Mouse (Mus musculus): ENCODE data around the gene Mmp11. TPM values are rescaled to one million over a fixed set of nuclear protein-coding genes. Genes with fewer than 3 reads are reported as not detected.

The Mmp11 gene
- polyA plus RNA-seq, 1 experiment = 28.8 TPM

DNA sequence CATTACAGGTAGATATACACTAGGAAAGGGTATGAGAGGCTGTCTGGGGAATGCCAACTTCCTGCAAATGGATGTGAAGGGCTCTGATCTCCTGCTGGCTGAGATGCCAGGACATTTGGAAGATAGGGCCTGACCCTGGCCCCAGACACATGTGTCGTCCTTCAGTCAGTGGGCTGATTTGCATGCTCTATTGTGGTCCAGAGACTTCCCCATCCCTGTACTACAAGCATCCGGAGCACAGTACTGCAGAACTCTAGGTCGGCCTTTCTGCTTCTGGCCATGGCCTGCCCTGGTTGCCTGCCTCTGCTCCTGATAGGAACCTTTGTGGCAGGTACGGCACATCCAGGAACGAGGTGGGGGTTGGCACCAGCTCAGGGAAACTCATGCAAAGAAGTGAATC is 11.8 kb upstream of the Mmp11 start:
- DNase-seq (ENCODE audit: low read depth) = no peak
- TF ChIP-seq CTCF (IDR thresholded peaks at IDR 0.05; ENCODE audit: borderline replicate concordance, extremely low read depth, insufficient read depth, insufficient read length) (no peak), POLR2A (IDR thresholded peaks at IDR 0.05; ENCODE audit: borderline replicate concordance, extremely low read depth, insufficient read depth, insufficient read length, poor library complexity, severe bottlenecking) (no peak)

DNA sequence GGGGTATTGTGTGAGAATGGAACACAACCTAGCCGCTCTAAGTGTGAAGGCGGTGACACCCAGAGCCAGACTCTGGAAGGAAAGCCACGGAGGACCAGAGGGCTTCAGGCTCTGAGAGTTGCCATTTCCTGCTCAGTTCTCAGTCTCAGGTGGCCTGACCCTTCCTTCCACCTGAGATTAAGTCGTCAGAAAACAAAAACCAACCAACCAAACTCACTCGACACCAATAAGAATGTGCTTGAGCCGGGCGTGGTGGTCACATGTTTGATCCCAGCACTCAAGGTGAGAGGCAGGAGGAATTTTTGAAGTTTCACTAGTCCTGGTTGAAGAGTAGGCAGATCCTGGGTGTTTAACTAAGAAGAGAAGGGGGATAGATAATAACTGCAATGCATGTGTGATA is 9.6 kb upstream of the Mmp11 start:
- DNase-seq (ENCODE audit: low read depth) = no peak
- TF ChIP-seq POLR2A (IDR thresholded peaks at IDR 0.05; ENCODE audit: borderline replicate concordance, extremely low read depth, insufficient read depth, insufficient read length, poor library complexity, severe bottlenecking) = no peak
- no peak for TF ChIP-seq CTCF (IDR thresholded peaks at IDR 0.05; ENCODE audit: borderline replicate concordance, extremely low read depth, insufficient read depth, insufficient read length)

DNA sequence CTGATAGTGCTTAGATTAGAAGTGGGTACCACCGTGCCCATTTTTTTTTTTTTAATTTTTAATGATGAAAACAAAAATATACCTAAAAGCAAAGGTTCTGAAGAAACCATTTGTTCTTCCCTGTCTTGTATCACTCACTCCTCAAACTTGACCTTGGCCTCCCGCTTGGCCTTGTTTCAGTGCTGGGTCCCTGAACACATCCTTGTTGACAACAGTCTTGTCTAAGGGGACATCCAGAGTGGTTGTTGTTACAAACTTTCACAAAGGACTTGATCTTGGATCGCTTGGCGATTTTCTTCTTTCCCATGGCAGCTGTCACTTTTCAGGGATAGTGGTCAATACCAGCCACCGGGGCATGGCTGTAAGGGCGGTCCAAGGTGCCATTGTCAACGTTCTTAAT is 8.9 kb upstream of the Mmp11 start:
- no peak for DNase-seq (ENCODE audit: low read depth)
- no peak for TF ChIP-seq POLR2A (IDR thresholded peaks at IDR 0.05; ENCODE audit: borderline replicate concordance, extremely low read depth, insufficient read depth, insufficient read length, poor library complexity, severe bottlenecking)
- TF ChIP-seq CTCF (IDR thresholded peaks at IDR 0.05; ENCODE audit: borderline replicate concordance, extremely low read depth, insufficient read depth, insufficient read length) = no peak

DNA sequence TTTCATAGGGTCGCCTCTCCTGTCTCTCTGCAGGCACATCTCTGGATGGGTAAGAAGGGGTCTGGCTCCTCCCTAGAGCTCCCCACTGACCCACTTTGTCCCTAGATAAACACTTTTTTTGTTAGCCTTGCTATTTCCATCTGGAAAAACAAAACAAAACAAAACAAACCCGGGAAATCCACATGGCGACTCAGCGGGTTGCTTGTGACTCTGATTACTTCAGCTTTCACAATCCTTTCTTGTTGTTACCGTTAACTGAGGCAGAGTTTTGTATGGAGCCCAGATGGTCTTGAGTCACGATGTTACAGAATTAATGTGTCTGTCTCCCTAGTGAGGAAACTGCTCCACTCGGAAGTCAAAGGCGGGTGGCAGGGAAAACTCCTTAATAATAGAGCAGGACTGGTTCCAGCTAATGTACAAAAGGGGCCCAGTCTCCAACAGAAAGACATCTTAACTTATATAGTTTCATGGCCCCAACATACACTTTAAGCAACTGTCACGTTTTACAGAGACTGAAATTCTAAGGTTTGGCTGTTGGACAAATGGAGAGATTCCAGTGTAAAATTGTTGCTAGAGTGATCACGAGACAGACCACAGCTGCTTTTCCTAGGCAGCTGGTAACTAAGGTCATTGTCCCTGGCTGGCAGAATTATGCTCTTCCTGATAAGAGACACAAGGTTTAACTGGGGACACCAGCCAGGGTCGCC is 7.9 kb upstream of the Mmp11 start:
- no peak for TF ChIP-seq CTCF (IDR thresholded peaks at IDR 0.05; ENCODE audit: borderline replicate concordance, extremely low read depth, insufficient read depth, insufficient read length)
- no peak for TF ChIP-seq POLR2A (IDR thresholded peaks at IDR 0.05; ENCODE audit: borderline replicate concordance, extremely low read depth, insufficient read depth, insufficient read length, poor library complexity, severe bottlenecking)
- DNase-seq (ENCODE audit: low read depth) = peak; percentile 75

DNA sequence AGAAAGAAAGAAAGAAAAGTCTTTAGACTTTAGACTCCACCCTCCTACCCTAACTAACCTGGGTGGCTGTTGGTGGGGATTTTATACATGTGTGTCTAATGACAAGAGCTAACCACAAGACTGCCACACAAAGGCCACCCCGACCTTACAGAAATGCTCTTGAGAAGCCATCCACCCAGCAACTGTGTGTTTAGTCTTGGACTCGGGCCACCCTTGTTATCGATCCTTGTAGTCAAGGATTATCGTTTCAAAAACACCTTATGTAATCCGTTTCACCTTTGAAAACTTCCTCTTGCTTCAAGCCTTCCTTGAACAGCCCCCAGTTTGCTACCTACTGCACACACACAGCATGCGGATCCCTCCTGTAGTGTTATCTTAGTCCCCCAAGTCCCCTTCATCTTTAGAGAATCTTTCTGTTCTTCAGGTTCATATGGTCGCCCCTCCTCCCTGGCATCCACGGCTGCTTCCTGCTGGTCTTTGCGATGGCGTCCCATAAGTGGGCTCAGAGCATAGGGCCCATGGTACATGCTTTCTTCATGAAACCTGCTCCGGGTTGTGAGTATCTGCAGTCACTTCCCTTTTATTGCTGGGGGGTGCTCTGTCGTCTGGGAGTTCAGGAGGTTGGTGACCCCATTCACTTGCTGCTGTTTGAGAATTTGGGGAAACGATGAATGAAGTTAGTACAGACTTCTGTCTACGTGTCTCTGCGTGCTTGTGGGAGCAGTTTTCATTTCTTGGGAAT is 6.6 kb upstream of the Mmp11 start, which contains the start of gene Vpreb3:
Gene Vpreb3, plus strand, starts transcription at position 322 of the 742 bp plus-strand sequence.
- no peak for DNase-seq (ENCODE audit: low read depth)
- TF ChIP-seq POLR2A (IDR thresholded peaks at IDR 0.05; ENCODE audit: borderline replicate concordance, extremely low read depth, insufficient read depth, insufficient read length, poor library complexity, severe bottlenecking) (no peak), CTCF (IDR thresholded peaks at IDR 0.05; ENCODE audit: borderline replicate concordance, extremely low read depth, insufficient read depth, insufficient read length) (no peak)

DNA sequence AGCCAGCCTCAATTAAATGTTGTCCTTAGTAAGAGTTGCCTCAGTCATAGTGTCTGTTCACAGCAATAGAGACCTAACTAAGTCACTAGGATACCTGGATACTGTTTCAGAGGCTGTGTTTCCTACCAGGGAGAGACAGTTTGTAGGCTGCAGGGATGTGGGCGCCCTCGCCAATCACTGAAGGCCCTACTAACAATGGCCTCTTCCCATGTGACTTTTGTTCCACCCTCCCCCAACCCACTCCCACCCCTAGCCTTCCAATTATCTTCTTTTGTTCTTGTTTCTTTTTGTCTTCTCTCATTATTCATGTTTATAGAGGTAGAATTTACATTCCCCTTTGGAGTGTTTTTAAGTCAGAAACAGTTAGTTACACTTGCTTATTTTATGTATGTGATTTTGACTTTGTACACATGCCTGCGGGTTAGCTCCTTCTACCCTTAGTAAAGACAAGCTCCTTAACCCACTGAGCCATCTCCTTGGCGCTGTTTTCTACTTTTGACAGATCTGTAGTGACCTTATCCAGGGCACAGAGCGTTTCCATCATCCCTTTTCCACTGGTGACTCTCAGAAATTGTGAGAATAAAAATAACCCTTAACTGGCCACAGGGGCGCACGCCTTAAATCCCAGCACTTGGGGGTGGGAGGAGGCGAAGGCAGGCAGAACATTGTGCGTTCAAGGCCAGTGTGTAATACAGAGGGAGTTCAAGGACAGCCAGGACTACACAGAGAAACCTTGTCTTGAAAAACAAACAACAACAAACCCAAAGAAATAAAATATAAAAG is 4.9 kb upstream of the Mmp11 start:
- DNase-seq (ENCODE audit: low read depth) = no peak
- TF ChIP-seq POLR2A (IDR thresholded peaks at IDR 0.05; ENCODE audit: borderline replicate concordance, extremely low read depth, insufficient read depth, insufficient read length, poor library complexity, severe bottlenecking) = no peak
- no peak for TF ChIP-seq CTCF (IDR thresholded peaks at IDR 0.05; ENCODE audit: borderline replicate concordance, extremely low read depth, insufficient read depth, insufficient read length)

DNA sequence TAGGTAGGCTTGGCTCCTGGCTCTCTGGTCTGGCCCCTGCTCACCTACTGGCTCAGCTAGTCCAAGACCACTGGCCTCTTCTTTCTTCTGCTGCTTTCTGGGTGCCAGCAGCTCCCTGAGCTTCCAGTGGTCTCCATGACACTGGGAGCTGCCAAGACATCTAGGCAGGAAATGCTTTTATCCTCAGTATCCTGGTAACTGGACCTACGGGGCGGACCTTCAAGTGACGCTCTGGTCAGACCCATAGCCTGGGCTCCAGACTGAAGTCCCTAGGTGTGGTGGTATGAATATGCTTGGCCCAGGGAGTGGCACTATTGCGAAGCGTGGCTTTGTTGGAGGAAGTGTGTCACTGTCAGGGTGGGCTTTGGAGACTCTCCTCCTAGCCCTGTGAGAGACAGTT is 4.2 kb upstream of the Mmp11 start, which contains the start of gene Gm867:
Gene Gm867, minus strand, starts transcription at position 153 of the 400 bp plus-strand sequence.
- TF ChIP-seq CTCF (IDR thresholded peaks at IDR 0.05; ENCODE audit: borderline replicate concordance, extremely low read depth, insufficient read depth, insufficient read length) (no peak), POLR2A (IDR thresholded peaks at IDR 0.05; ENCODE audit: borderline replicate concordance, extremely low read depth, insufficient read depth, insufficient read length, poor library complexity, severe bottlenecking) (no peak)

DNA sequence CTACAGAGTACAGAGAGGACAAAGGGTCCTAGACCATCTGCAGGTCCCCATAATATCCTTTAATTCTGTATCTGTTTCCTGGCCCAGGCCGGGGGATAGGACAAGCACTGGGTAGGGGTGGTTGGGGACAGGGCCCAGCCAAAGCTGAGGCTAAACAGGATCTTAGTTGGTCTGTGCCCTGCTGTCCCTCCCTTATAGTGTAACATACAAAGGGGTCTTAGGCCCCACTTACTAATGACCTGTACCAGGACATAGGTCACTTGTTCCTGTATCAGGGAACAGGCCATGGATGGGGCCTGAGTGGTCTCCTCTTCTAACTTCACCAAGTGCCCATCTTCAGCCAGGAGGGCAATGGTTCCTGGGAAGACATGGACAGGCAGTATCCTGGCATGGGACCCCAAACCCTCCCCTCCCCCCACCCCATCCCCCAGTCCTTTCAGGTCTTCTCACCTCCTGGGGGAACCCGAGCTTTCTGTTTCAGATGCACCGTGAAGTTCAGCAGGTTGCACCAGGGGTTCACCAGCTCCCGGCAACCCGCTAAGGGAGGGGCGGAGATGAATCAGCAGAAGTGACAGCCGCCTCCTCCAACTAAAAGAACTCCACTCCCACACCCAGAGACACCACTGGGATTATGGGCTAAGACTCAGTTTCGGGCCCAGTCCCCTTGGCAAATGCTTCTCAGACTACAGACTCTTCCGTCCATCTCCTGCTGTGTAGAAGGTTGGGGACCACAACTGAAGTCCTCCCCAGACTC is 3.4 kb upstream of the Mmp11 start:
- no peak for DNase-seq (ENCODE audit: low read depth)
- TF ChIP-seq CTCF (IDR thresholded peaks at IDR 0.05; ENCODE audit: borderline replicate concordance, extremely low read depth, insufficient read depth, insufficient read length) (no peak), POLR2A (IDR thresholded peaks at IDR 0.05; ENCODE audit: borderline replicate concordance, extremely low read depth, insufficient read depth, insufficient read length, poor library complexity, severe bottlenecking) (no peak)

More for the DNA sequence above, 4.2 kb upstream of the Mmp11 start, which contains the start of gene Gm867:
- no peak for DNase-seq (ENCODE audit: low read depth)

DNA sequence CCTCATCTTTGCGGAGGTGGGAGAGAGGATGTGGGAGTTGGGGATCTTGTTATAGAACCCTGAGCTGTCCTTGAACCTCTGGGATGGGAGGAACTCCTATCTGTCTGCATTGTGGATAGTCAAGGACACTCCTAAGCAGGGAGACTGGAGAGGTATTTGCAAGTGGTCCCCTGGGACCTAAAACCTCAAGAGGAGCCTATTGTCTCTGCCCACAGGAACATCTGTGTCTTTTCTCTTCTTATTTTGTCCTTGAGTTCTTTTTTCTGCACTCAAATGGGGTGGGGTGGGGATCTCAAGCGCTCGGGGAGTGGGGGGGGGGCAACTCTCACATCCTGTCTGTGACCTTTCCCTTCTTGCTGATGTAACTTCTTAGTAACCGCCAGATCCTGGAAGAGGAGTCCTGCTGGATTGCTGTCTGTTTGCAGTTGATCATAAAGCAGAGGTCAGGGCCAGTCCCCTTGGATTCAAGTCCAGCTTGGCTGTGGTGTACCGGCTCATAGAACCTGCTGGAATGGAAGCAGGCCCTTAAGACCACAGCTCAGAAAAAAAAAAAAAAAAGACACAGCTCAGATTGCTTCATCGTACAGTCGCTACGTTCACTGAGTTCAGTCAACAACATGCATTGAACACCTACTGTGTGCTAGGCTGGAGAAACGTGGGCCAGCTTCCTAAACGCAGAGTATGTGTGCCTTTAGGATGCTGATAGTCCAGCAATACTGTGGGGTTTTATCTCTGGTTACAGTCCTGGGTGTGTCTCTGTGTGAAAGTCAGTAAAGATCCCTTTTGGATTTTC is 1.8 kb upstream of the Mmp11 start:
- no peak for TF ChIP-seq CTCF (IDR thresholded peaks at IDR 0.05; ENCODE audit: borderline replicate concordance, extremely low read depth, insufficient read depth, insufficient read length)
- no peak for TF ChIP-seq POLR2A (IDR thresholded peaks at IDR 0.05; ENCODE audit: borderline replicate concordance, extremely low read depth, insufficient read depth, insufficient read length, poor library complexity, severe bottlenecking)
- DNase-seq (ENCODE audit: low read depth) = no peak
